Mouse (Mus musculus) cerebellum, adult 2 months (tissue): ENCODE measurements around the gene U2af2. TPM values are rescaled to one million over a fixed set of nuclear protein-coding genes. Genes with fewer than 3 reads are reported as not detected.
A peak's percentile ranks its signal among the peaks of the same experiment; 100 is the strongest.

Experiments used
- DNase-seq, 2 experiments: peaks; one replicate each; pipeline ENCODE4 v3.0.0; 2021
- H3K27ac ChIP-seq: fragments of 200-500 bp; 2 replicates; pipeline ENCODE4 v1.5.1; 2012; ENCODE audit warnings: low read length, control low read depth, inconsistent platforms; ENCODE audit not compliant: insufficient read depth
- H3K27me3 ChIP-seq: fragments of 200-500 bp; 2 replicates; pipeline ENCODE4 v1.6.1; 2012; ENCODE audit warnings: inconsistent platforms, mild to moderate bottlenecking, low read length, moderate library complexity; ENCODE audit not compliant: control insufficient read depth, insufficient read depth
- H3K4me1 ChIP-seq: fragments of 200-500 bp; 2 replicates; pipeline ENCODE4 v1.6.1; 2011; ENCODE audit warnings: low read length; ENCODE audit not compliant: control insufficient read depth, insufficient read depth
- H3K4me3 ChIP-seq: fragments of 200-500 bp; replicated peaks from 2 replicates; pipeline ENCODE3; 2011; ENCODE audit warnings: mild to moderate bottlenecking, low read depth, low read length, control low read depth; ENCODE audit not compliant: insufficient read depth
- CTCF ChIP-seq: fragments of 200-500 bp; IDR thresholded peaks from 2 replicates; pipeline ENCODE4 v1.5.1; 2011; ENCODE audit warnings: low read depth, mild to moderate bottlenecking, control low read depth, low read length, moderate library complexity, borderline replicate concordance; ENCODE audit not compliant: insufficient read depth
- POLR2A ChIP-seq: fragments of 200-500 bp; IDR thresholded peaks from 2 replicates; pipeline ENCODE4 v1.6.1; 2011; ENCODE audit warnings: low read length, control low read depth, borderline replicate concordance; ENCODE audit not compliant: insufficient read depth
- WGBS: fragments of 180-500 bp; shearing (Covaris S2); methylation state at CpG from one replicate; pipeline ENCODE4 v1.1.7; 2018; 5-methylcytosine and 5-hydroxymethylcytosine counted together
- polyA plus RNA-seq: library from polyadenylated mRNA; depleted of rRNA; stranded (reverse); fragments of >200 nt; gene quantifications from 2 replicates; pipeline ENCODE4 v1.2.3, GENCODE M21; 2012; rRNA removed

U2af2 gene
- polyA plus RNA-seq, 1 experiment, result 196 TPM

- 0 out of 2 replicates have a peak, but pooled peaks have one; percentile 29 for TF ChIP-seq CTCF
- no peak for TF ChIP-seq POLR2A
- Histone ChIP-seq H3K4me1 (no peaks in the 10 kb centered on the region), H3K27me3 (no peaks in the 10 kb centered on the region), H3K27ac (no peak within 1 kb of the TSS), H3K4me3 (peak within 1 kb of the TSS; percentile 61)
- WGBS, result 17% methylated on average over 42 of the region's 42 CpGs
- DNase-seq, result peak; percentile 68 to 70
Measured at GRCm38 (mm10) chr7:5125549-5126406, 63.8 kb downstream of the U2af2 start, which contains the start of gene Rasl2-9. TSS of gene Rasl2-9 (minus strand) at chr7:5125950.

Other genes starting within 250 kb of the U2af2 start
- gene Ube2s, start 249.6 kb upstream of the U2af2 start, polyA plus RNA-seq, result 179 and 211 TPM in 2 replicates
- 21.0 and 22.7 TPM in 2 replicates for gene Shisa7, start 217.4 kb upstream of the U2af2 start, polyA plus RNA-seq
- gene Isoc2b, start 191.9 kb upstream of the U2af2 start, polyA plus RNA-seq, result 11.1 and 13.6 TPM in 2 replicates
- gene Isoc2a, start 185.0 kb upstream of the U2af2 start, polyA plus RNA-seq, result 17.4 and 17.7 TPM in 2 replicates
- 0.59 and 0.61 TPM in 2 replicates for gene Gm36210, start 155.6 kb upstream of the U2af2 start, polyA plus RNA-seq
- gene Zfp628, start 146.9 kb upstream of the U2af2 start, polyA plus RNA-seq, result 9.8 and 10.4 TPM in 2 replicates
- gene Nat14, start 140.1 kb upstream of the U2af2 start, polyA plus RNA-seq, result 33.5 and 37.5 TPM in 2 replicates
- gene Ssc5d, start 136.4 kb upstream of the U2af2 start, polyA plus RNA-seq, result 1.9 TPM in 2 replicates
- 0.15 and 0.38 TPM in 2 replicates for gene Sbk2, start 97.7 kb upstream of the U2af2 start, polyA plus RNA-seq
- 2.6 TPM in 2 replicates for gene Sbk3, start 91.0 kb upstream of the U2af2 start, polyA plus RNA-seq
- gene Zfp579, start 66.0 kb upstream of the U2af2 start, polyA plus RNA-seq, result 64.8 and 65.2 TPM in 2 replicates
- gene Zfp524, start 47.7 kb upstream of the U2af2 start, polyA plus RNA-seq, result 14.4 and 14.9 TPM in 2 replicates
- 28.2 and 29.8 TPM in 2 replicates for gene Fiz1, start 47.4 kb upstream of the U2af2 start, polyA plus RNA-seq
- gene Gm44973, start 46.6 kb upstream of the U2af2 start, polyA plus RNA-seq, result not detected in 2 replicates
- gene Zfp865, start 41.8 kb upstream of the U2af2 start, polyA plus RNA-seq, result 30.3 and 33.3 TPM in 2 replicates
- gene Ccdc106, start 41.6 kb upstream of the U2af2 start, polyA plus RNA-seq, result 42.4 and 46.7 TPM in 2 replicates
- not detected in 2 replicates for gene 4632433K11Rik, start 28.0 kb upstream of the U2af2 start, polyA plus RNA-seq
- gene Zfp784, start 23.7 kb upstream of the U2af2 start, polyA plus RNA-seq, result 8.4 and 9.6 TPM in 2 replicates
- gene Zfp580, start 10.6 kb upstream of the U2af2 start, polyA plus RNA-seq, result 29.7 and 34.3 TPM in 2 replicates
- gene Epn1, start 18.1 kb downstream of the U2af2 start, polyA plus RNA-seq, result 246 and 251 TPM in 2 replicates
- gene Rfpl4, start 54.8 kb downstream of the U2af2 start, polyA plus RNA-seq, result not detected in 2 replicates
- gene Rasl2-9, start 63.8 kb downstream of the U2af2 start, polyA plus RNA-seq, result 0.34 and 0.60 TPM in 2 replicates
- not detected in 2 replicates for gene Vmn1r55, start 87.5 kb downstream of the U2af2 start, polyA plus RNA-seq
- gene Vmn1r56, start 134.6 kb downstream of the U2af2 start, polyA plus RNA-seq, result not detected in 2 replicates
- not detected in 2 replicates for gene Vmn1r57, start 156.3 kb downstream of the U2af2 start, polyA plus RNA-seq